In the genomic region with DNA sequence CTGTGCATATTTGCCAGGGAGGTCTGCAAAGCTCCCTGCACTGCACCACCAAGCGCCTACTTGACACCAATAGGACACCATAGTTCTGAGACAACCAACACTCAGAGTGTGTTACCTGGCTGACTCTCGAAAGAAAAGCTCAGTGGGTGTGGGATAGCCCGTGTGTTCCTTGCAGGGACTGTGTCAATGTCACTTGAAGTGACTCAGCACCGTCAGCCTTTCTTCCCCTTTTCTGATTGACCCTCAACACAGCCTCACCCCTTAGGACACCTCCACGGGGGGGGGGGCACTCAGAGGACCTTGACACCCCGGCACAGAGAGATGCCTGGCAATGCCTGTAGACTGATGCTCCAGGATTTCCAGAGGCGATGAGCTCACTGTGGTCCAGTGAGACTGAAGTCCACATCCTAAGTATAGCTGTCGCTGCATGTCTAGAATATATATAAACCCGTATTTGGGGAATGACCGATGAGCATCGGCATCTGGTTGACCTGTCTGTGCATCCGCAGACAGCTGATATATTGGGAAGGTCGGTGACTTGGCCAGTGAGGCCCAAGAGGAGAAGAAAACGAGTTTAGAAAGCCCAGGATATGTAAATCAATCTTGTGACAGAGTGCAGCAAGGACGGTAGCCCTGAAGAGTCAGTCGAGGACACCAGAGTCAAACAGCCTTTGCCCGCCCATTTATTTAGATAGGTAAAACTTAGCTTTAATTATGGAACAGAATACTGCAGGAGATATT, we compare ENCODE assay signal across 24 mouse cellular contexts. TPM values are rescaled to one million over a fixed set of nuclear protein-coding genes. Genes with fewer than 3 reads are reported as not detected.
A peak's percentile ranks its signal among the peaks of the same experiment; 100 is the strongest.
DNase-seq lines count a peak whose midpoint lies in the region; ATAC-seq lines count a peak whose summit lies in the region.
"Had no signal": no experiment of that assay in that cellular context is flagged by ENCODE, and none has a peak within 500 bp of the region (broad histone marks: within the 10 kb centered on the region; RNA-seq: fewer than 3 reads in every experiment).

No protein-coding gene starts in this region.

- no peaks in the 10 kb centered on the region for H3K9me3 ChIP-seq in intestine, embryonic 16.5 days (ENCODE audit: control insufficient read depth, low read length)
- H3K9me3 ChIP-seq: forebrain, embryonic 12.5 days; heart, embryonic 10.5 days; hindbrain, embryonic 15.5 days had no signal

- 0 out of 2 replicates have a peak overlapping the region, but pooled peaks have one; percentile 11 for H3K4me2 ChIP-seq in intestine, embryonic 16.5 days (ENCODE audit: low read depth, low read length)
- H3K4me2 ChIP-seq: forebrain, embryonic 12.5 days; hindbrain, embryonic 15.5 days; midbrain, embryonic 11.5 days had no signal

- peaks cover 15% of the 10 kb centered on the region; the same call in 1 of the 2 replicates for H3K4me1 ChIP-seq in intestine, embryonic 16.5 days (ENCODE audit: control insufficient read depth, insufficient read depth, low read length)

- no peak overlapping the region for H3K4me3 ChIP-seq in intestine, embryonic 16.5 days (ENCODE audit: low read length)
- H3K4me3 ChIP-seq: forebrain, embryonic 12.5 days; heart, embryonic 10.5 days; hindbrain, embryonic 15.5 days had no signal

- peak; percentile 30; the same call in 1 of the 2 replicates for ATAC-seq in intestine, embryonic 16.5 days
- peak; percentile 51 for ATAC-seq in megakaryocyte progenitor cell, adult 5-6 weeks (replicated peaks; ENCODE audit: poor library complexity)

- no peaks in the 10 kb centered on the region for H3K27me3 ChIP-seq in intestine, embryonic 16.5 days (replicated peaks; ENCODE audit: control insufficient read depth, insufficient read depth, low read length)
- H3K27me3 ChIP-seq: hindbrain, embryonic 15.5 days had no signal

- DNase-seq in heart, adult 11 months = peak; percentile 63
- DNase-seq in heart, postnatal 36 days = no peak
- DNase-seq in 416B (ENCODE audit: low read depth) = peak; percentile 37
- DNase-seq in cerebellum, postnatal 4 days (ENCODE audit: low spot score in 2 of 2) = no peak
- no peak for DNase-seq in natural killer cell, adult 2 months (ENCODE audit: low spot score in 2 of 2)
- DNase-seq in urinary bladder, postnatal 10 days (ENCODE audit: low spot score) = no peak
- DNase-seq: adrenal gland, postnatal 25 days; cerebellum, adult 18-20 months; gastrocnemius, postnatal 14 days; heart, postnatal 14 days; retina, postnatal 1 day had no signal

- no peak overlapping the region for H3K27ac ChIP-seq in intestine, embryonic 16.5 days (ENCODE audit: low read length)
- H3K27ac ChIP-seq: forebrain, embryonic 12.5 days; heart, embryonic 10.5 days; hindbrain, embryonic 15.5 days; liver, embryonic 14.5 days had no signal

- intact Hi-C loops in heart, postnatal 36 days (cut with DNase I) = no loop called here

- H3K36me3 ChIP-seq in intestine, embryonic 16.5 days (ENCODE audit: control insufficient read depth, insufficient read depth, low read length) = no peaks in the 10 kb centered on the region
- H3K36me3 ChIP-seq: forebrain, embryonic 12.5 days; heart, embryonic 10.5 days; hindbrain, embryonic 15.5 days had no signal

- 58% methylated on average over 17 of the region's 17 CpGs for WGBS in intestine, embryonic 16.5 days

- H3K9ac ChIP-seq in intestine, embryonic 16.5 days (ENCODE audit: low read depth, low read length) = no peak overlapping the region
- H3K9ac ChIP-seq: forebrain, embryonic 12.5 days; hindbrain, embryonic 15.5 days; liver, embryonic 14.5 days had no signal

RNA-seq across cellular contexts. Expression of gene Traf3, which starts 16.5 kb away (rescaled TPM):
- 10 to 100 TPM; 12.0 to 12.6 TPM for total RNA-seq in heart, postnatal 36 days (2021)
- polyA plus RNA-seq in intestine, embryonic 16.5 days (2015; fragmentation: Nextera tagmentation; extraction: Ambion mirVana) = 4.0 TPM in 2 replicates
- total RNA-seq in megakaryocyte progenitor cell, adult 5-6 weeks (2015) = 12.0 and 12.4 TPM in 2 replicates
- 24.1 and 24.5 TPM in 2 replicates for total RNA-seq in megakaryocyte progenitor cell, adult 5-6 weeks (2017)

RNA-seq across cellular contexts. Expression of gene 4930595D18Rik, which starts 34.6 kb away (rescaled TPM):
- not detected for total RNA-seq in heart, postnatal 36 days (2021)
- polyA plus RNA-seq in intestine, embryonic 16.5 days (2015; fragmentation: Nextera tagmentation; extraction: Ambion mirVana) = not detected in 2 replicates
- total RNA-seq in megakaryocyte progenitor cell, adult 5-6 weeks (2015) = not detected in 2 replicates
- not detected in 2 replicates for total RNA-seq in megakaryocyte progenitor cell, adult 5-6 weeks (2017)
- total RNA-seq: adrenal gland, postnatal 25 days; gastrocnemius, postnatal 14 days; heart, postnatal 14 days; left cerebral cortex, postnatal 10 days had no signal
- polyA plus RNA-seq: forebrain, embryonic 12.5 days; frontal cortex, adult 2 months; heart, embryonic 10.5 days; hindbrain, embryonic 15.5 days; kidney, adult 2 months; liver, embryonic 14.5 days; midbrain, embryonic 11.5 days; neural tube, embryonic 14.5 days; small intestine, adult 2 months; stomach, embryonic 14.5 days had no signal

Comparison
In these comparisons a context has a peak if more than half of its experiments do, and no peak if none do; other contexts are left out.
1. DNase-seq: peak in heart, adult 11 months (single experiment) and 416B (single experiment); none in heart, postnatal 36 days (0 of 2), cerebellum, postnatal 4 days (0 of 2), natural killer cell, adult 2 months (0 of 2) and urinary bladder, postnatal 10 days (single experiment).